Mouse (Mus musculus): ENCODE data around the gene Zfp422. TPM values are rescaled to one million over a fixed set of nuclear protein-coding genes. Genes with fewer than 3 reads are reported as not detected.
"Not testable (repeated sequence)": the region's sequence is repeated elsewhere in the genome, so short reads cannot be mapped to it uniquely, and the experiment has no call there.

Gene Zfp422
- polyA plus RNA-seq, 1 experiment from 2014 or later: 58.1 TPM

DNA sequence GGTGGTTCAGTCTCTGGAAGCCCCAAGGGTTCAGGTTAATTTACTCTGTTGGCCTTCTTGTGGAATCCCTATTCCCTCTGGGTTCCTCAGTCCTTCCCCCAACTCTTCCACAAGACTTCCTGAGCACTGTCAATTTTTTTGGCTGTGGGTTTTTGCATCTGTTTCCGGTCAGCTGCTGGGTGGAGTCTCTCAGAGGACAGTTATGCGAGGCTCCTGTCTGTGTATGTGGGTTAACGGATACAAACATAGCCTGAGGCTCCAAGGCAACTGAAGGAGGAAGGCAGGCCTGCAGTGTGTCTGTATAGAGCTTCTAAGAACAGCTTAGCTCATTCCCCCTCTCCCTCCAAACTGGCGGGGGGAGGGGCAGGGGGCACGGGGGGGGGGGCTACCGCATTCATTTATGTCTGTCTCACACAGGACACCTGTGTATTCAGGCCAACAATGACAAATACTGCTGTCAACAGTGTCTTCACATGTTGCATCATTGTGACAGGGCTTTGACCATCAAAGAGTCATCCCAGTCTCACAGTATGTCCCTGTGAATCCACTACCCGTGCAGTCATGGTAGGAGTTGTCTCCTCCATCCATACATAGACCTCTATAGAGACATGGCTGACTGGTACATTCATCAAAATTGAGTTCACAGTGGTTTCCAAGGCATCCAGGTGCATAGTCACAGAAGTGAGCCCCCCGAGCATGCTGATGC lies 7.3 kb downstream of the Zfp422 start:
- no peak overlapping the region for H3K4me3 ChIP-seq (ENCODE audit: low read depth, low read length)
- no peak overlapping the region for H3K4me2 ChIP-seq (replicated peaks; ENCODE audit: low read depth, low read length)
- H3K36me3 ChIP-seq (ENCODE audit: insufficient read depth, low read length): no peaks in the 10 kb centered on the region
- 65% methylated on average over 7 of the region's 8 CpGs for WGBS
- DNase-seq (ENCODE audit: low spot score): peak; percentile 21
- H3K27me3 ChIP-seq (replicated peaks; ENCODE audit: insufficient read depth, low read length): no peaks in the 10 kb centered on the region
- peak; percentile 41; the same call in 1 of the 2 replicates for ATAC-seq
- H3K9me3 ChIP-seq (ENCODE audit: low read length): no peaks in the 10 kb centered on the region
- no peak overlapping the region for H3K27ac ChIP-seq (ENCODE audit: low read length)
- no peak overlapping the region for H3K9ac ChIP-seq (replicated peaks; ENCODE audit: low read depth)
- no peak for TF ChIP-seq CTCF (IDR thresholded peaks at IDR 0.05)
- no peak for TF ChIP-seq EP300 (IDR thresholded peaks at IDR 0.05)
- no peaks in the 10 kb centered on the region for H3K4me1 ChIP-seq (ENCODE audit: insufficient read depth, low read depth, low read length)

DNA sequence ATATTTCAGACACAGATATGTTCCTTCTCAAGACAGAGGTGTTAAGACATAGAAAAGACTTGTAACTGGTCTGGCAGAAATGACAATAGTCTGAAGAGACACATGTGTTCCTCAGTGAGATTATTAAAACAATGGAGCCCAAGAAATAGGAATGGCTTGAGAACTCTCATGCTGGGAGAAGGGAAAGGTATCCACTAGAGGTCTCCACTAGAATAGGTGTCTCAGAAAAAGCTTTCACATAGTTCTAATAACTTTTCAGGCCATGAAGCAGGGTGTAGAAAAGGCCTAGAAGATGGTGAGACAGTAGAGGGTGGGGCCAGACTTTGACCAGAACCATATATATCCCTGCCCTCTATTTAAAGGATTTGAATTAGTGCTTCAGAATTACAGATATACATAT lies 10.7 kb downstream of the Zfp422 start:
- no peaks in the 10 kb centered on the region for H3K9me3 ChIP-seq (ENCODE audit: low read length)
- H3K27me3 ChIP-seq (replicated peaks; ENCODE audit: insufficient read depth, low read length): no peaks in the 10 kb centered on the region
- H3K4me2 ChIP-seq (replicated peaks; ENCODE audit: low read depth, low read length): no peak overlapping the region
- H3K36me3 ChIP-seq (ENCODE audit: insufficient read depth, low read length): no peaks in the 10 kb centered on the region
- no peak overlapping the region for H3K9ac ChIP-seq (replicated peaks; ENCODE audit: low read depth)
- ATAC-seq (no peak), DNase-seq (ENCODE audit: low spot score) (peak; percentile 29)
- no peak overlapping the region for H3K4me3 ChIP-seq (ENCODE audit: low read depth, low read length)
- TF ChIP-seq CTCF (IDR thresholded peaks at IDR 0.05) (peak; percentile 45), EP300 (IDR thresholded peaks at IDR 0.05) (no peak)
- no peak overlapping the region for H3K27ac ChIP-seq (ENCODE audit: low read length)
- no peaks in the 10 kb centered on the region for H3K4me1 ChIP-seq (ENCODE audit: insufficient read depth, low read depth, low read length)

DNA sequence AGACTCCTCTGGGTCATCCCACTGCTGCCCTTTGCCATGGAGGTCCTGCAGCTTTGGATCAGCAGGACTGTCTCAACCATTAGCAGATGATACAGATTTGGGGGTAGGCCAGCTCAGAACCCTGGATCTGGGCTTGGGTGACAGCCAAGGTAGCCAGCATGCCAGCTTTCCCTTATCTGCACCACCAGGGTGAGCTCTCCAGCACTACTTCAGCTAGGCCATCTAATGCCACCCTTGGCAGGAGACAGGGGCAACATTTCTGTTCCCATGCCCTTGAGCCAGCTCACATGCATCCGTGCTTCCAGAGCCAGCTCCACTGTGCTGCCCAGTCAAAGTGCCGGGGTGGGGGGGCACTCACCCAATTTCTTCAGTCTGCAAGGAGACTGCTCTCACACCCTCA lies 13.1 kb downstream of the Zfp422 start:
- ATAC-seq (no peak), DNase-seq (ENCODE audit: low spot score) (no peak)
- Histone ChIP-seq H3K36me3 (ENCODE audit: insufficient read depth, low read length) (no peaks in the 10 kb centered on the region), H3K9ac (replicated peaks; ENCODE audit: low read depth) (no peak overlapping the region), H3K4me3 (ENCODE audit: low read depth, low read length) (no peak overlapping the region), H3K27me3 (replicated peaks; ENCODE audit: insufficient read depth, low read length) (no peaks in the 10 kb centered on the region), H3K4me2 (replicated peaks; ENCODE audit: low read depth, low read length) (no peak overlapping the region), H3K27ac (ENCODE audit: low read length) (no peak overlapping the region), H3K4me1 (ENCODE audit: insufficient read depth, low read depth, low read length) (no peaks in the 10 kb centered on the region), H3K9me3 (ENCODE audit: low read length) (no peaks in the 10 kb centered on the region)
- 78% methylated on average over 2 of the region's 2 CpGs for WGBS
- TF ChIP-seq CTCF (IDR thresholded peaks at IDR 0.05) (no peak), EP300 (IDR thresholded peaks at IDR 0.05) (no peak)

DNA sequence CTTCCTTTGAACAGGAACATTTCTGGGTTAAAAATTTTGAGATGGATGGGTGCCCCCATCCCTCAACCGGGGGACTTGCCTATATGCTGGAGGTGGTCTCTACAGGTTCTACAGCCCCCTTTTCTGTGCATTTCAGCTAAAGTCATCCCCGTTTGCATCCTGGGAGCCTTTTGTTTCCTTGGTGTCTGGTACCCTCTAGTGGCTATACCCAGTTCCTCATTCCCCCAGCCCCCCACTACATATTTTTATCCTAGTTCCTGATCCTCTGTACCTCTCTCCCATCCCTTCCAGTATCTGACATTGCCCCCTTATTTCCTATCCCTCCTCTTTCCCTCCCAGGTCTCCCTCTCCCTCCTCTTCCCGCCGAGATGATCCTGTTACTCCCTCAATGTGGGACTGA lies 21.6 kb downstream of the Zfp422 start:
- Histone ChIP-seq H3K4me3 (ENCODE audit: low read depth, low read length) (no peak overlapping the region), H3K27me3 (replicated peaks; ENCODE audit: insufficient read depth, low read length) (no peaks in the 10 kb centered on the region), H3K36me3 (ENCODE audit: insufficient read depth, low read length) (no peaks in the 10 kb centered on the region), H3K27ac (ENCODE audit: low read length) (no peak overlapping the region), H3K9ac (replicated peaks; ENCODE audit: low read depth) (no peak overlapping the region), H3K9me3 (ENCODE audit: low read length) (no peaks in the 10 kb centered on the region), H3K4me2 (replicated peaks; ENCODE audit: low read depth, low read length) (no peak overlapping the region), H3K4me1 (ENCODE audit: insufficient read depth, low read depth, low read length) (no peaks in the 10 kb centered on the region)
- no peak for DNase-seq (ENCODE audit: low spot score)
- TF ChIP-seq EP300 (IDR thresholded peaks at IDR 0.05) (no peak), CTCF (IDR thresholded peaks at IDR 0.05) (no peak)
- no peak for ATAC-seq
- 43% methylated on average over 4 of the region's 4 CpGs for WGBS

DNA sequence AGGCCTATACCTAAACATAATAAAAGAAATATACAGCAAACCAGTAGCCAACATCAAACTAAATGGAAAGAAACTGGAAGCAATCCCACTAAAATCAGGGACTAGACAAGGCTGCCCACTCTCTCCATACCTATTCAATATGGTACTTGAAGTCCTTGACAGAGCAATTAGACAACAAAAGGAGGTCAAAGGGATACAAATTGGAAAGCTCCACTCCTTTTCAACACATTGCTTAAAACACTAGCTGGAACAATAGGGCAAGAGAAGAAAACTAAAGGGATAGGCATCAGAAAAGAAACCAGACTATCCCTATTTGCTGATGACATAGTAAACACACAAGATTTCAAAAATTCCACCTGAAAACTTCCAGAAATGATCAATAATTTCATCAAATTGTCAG lies 27.8 kb downstream of the Zfp422 start:
- H3K36me3 ChIP-seq (ENCODE audit: insufficient read depth, low read length); H3K27me3 ChIP-seq (replicated peaks; ENCODE audit: insufficient read depth, low read length); H3K4me1 ChIP-seq (ENCODE audit: insufficient read depth, low read depth, low read length); H3K9ac ChIP-seq (replicated peaks; ENCODE audit: low read depth); ATAC-seq; H3K9me3 ChIP-seq (ENCODE audit: low read length); H3K4me2 ChIP-seq (replicated peaks; ENCODE audit: low read depth, low read length); H3K4me3 ChIP-seq (ENCODE audit: low read depth, low read length); H3K27ac ChIP-seq (ENCODE audit: low read length); DNase-seq (ENCODE audit: low spot score): not testable (repeated sequence)

DNA sequence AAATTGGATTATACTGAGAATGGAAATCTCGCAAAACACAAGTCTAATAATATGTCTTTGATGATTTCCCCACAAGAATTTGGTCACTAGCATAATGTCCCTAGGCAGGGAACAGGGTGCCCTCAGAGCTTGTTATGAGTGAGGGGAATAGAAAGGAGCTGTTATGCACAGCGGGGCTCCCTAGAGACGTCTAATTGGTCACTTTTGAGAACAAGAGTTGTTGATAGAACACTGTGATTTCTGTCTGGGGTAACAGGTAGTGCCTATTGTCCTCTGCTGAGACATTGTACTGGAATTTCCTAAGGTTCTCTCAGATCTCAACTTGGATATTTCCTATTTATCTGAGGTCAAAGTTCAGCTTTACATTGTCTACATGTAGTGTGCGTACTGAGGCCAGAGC lies 44.7 kb downstream of the Zfp422 start, which contains the start of gene Olfr215:
Olfr215 (minus strand) TSS at position 101 of the 400 bp plus-strand sequence.
- H3K4me2 ChIP-seq (replicated peaks; ENCODE audit: low read depth, low read length): no peak within 1 kb of the TSS
- DNase-seq (ENCODE audit: low spot score) (no peak), ATAC-seq (no peak)
- no peak within 1 kb of the TSS for H3K27ac ChIP-seq (ENCODE audit: low read length)
- H3K4me1 ChIP-seq (ENCODE audit: insufficient read depth, low read depth, low read length): no peaks in the 10 kb centered on the region
- H3K36me3 ChIP-seq (ENCODE audit: insufficient read depth, low read length): no peaks in the 10 kb centered on the region
- no peaks in the 10 kb centered on the region for H3K27me3 ChIP-seq (replicated peaks; ENCODE audit: insufficient read depth, low read length)
- 67% methylated on average over 4 of the region's 4 CpGs for WGBS
- no peak within 1 kb of the TSS for H3K4me3 ChIP-seq (ENCODE audit: low read depth, low read length)
- no peaks in the 10 kb centered on the region for H3K9me3 ChIP-seq (ENCODE audit: low read length)
- TF ChIP-seq EP300 (IDR thresholded peaks at IDR 0.05) (no peak), CTCF (IDR thresholded peaks at IDR 0.05) (no peak)
- no peak within 1 kb of the TSS for H3K9ac ChIP-seq (replicated peaks; ENCODE audit: low read depth)

Small RNA genes within 50 kb of the gene (microRNA-seq; reads per million reads assigned to microRNA genes)
- not detected for gene Mir7043

Other genes starting within 250 kb of the Zfp422 start
- gene Alox5, start 167.8 kb downstream of the Zfp422 start, polyA plus RNA-seq (2015; fragmentation: Nextera tagmentation; extraction: Ambion mirVana): 3.1 TPM in 2 replicates
- gene Olfr211, start 139.9 kb downstream of the Zfp422 start, polyA plus RNA-seq (2015; fragmentation: Nextera tagmentation; extraction: Ambion mirVana): not detected in 2 replicates
- 0.07 TPM in 1 of 2 replicates, not detected in the other for gene Olfr212, start 122.5 kb downstream of the Zfp422 start, polyA plus RNA-seq (2015; fragmentation: Nextera tagmentation; extraction: Ambion mirVana)
- gene Olfr213, start 90.5 kb downstream of the Zfp422 start, polyA plus RNA-seq (2015; fragmentation: Nextera tagmentation; extraction: Ambion mirVana): not detected in 2 replicates
- 0.32 and 0.35 TPM in 2 replicates for gene Gm5580, start 77.9 kb downstream of the Zfp422 start, polyA plus RNA-seq (2015; fragmentation: Nextera tagmentation; extraction: Ambion mirVana)
- not detected in 2 replicates for gene Olfr214, start 74.8 kb downstream of the Zfp422 start, polyA plus RNA-seq (2015; fragmentation: Nextera tagmentation; extraction: Ambion mirVana)
- not detected in 2 replicates for gene Olfr215, start 44.8 kb downstream of the Zfp422 start, polyA plus RNA-seq (2015; fragmentation: Nextera tagmentation; extraction: Ambion mirVana)
- gene Depp1, start 21.6 kb upstream of the Zfp422 start, polyA plus RNA-seq (2015; fragmentation: Nextera tagmentation; extraction: Ambion mirVana): 79.3 and 86.1 TPM in 2 replicates
- gene Rassf4, start 45.0 kb upstream of the Zfp422 start, polyA plus RNA-seq (2015; fragmentation: Nextera tagmentation; extraction: Ambion mirVana): 9.3 and 10.0 TPM in 2 replicates
- 0.01 and 0.02 TPM in 2 replicates for gene Tmem72, start 87.9 kb upstream of the Zfp422 start, polyA plus RNA-seq (2015; fragmentation: Nextera tagmentation; extraction: Ambion mirVana)

Measured in lung, postnatal 0 days (tissue).